Mouse (Mus musculus): Measurements from ENCODE around the gene Gm8897. TPM values are rescaled to one million over a fixed set of nuclear protein-coding genes. Genes with fewer than 3 reads are reported as not detected.

Gene Gm8897
- polyA plus RNA-seq (2014; fragmentation: Illumina TruSeq; extraction: RNeasy Lipid Tissue Mini Kit (QIAGEN cat#74804)) = not detected

GRCm38 (mm10) chr5:11416118-11416517 is at the start of gene Gm8897:
Gene Gm8897 (plus strand): TSS chr5:11416418.

Other genes starting within 250 kb of the Gm8897 start
- not detected for gene Gm5861, start 233.3 kb upstream of the Gm8897 start, polyA plus RNA-seq (2014; fragmentation: Illumina TruSeq; extraction: RNeasy Lipid Tissue Mini Kit (QIAGEN cat#74804))
- not detected for gene Gm8890, start 160.4 kb upstream of the Gm8897 start, polyA plus RNA-seq (2014; fragmentation: Illumina TruSeq; extraction: RNeasy Lipid Tissue Mini Kit (QIAGEN cat#74804))
- gene Speer1, start 74.9 kb upstream of the Gm8897 start, polyA plus RNA-seq (2014; fragmentation: Illumina TruSeq; extraction: RNeasy Lipid Tissue Mini Kit (QIAGEN cat#74804)) = not detected
- gene Gm8906, start 86.3 kb downstream of the Gm8897 start, polyA plus RNA-seq (2014; fragmentation: Illumina TruSeq; extraction: RNeasy Lipid Tissue Mini Kit (QIAGEN cat#74804)) = not detected
- not detected for gene Gm6460, start 178.5 kb downstream of the Gm8897 start, polyA plus RNA-seq (2014; fragmentation: Illumina TruSeq; extraction: RNeasy Lipid Tissue Mini Kit (QIAGEN cat#74804))

All from ovary, adult 10 weeks (tissue).